Mouse (Mus musculus) intestine, embryonic 14.5 days (tissue): ENCODE data around the gene Spry2. TPM values are rescaled to one million over a fixed set of nuclear protein-coding genes. Genes with fewer than 3 reads are reported as not detected.

Experiments used
- ATAC-seq: fragments of 200-750 bp; cut with Nextera tagmentation; replicated peaks from 2 replicates; pipeline ENCODE4 v1.8.0; 2017; ENCODE audit warnings: low read depth, moderate number of reproducible peaks, moderate TSS enrichment, moderate library complexity; ENCODE audit not compliant: low FRiP score, low TSS enrichment
- DNase-seq: peaks from one replicate; pipeline ENCODE4 v3.0.0-alpha.2; 2018; ENCODE audit warnings: low spot score
- H3K27ac ChIP-seq: fragments of 300-500 bp; sonication (generic); 2 replicates; pipeline ENCODE4 v1.5.1; 2014; ENCODE audit warnings: low read depth, mild to moderate bottlenecking, control low read depth
- H3K27me3 ChIP-seq: fragments of 300-500 bp; sonication (generic); replicated peaks from 2 replicates; pipeline ENCODE4 v1.6.1; 2014; ENCODE audit warnings: low read length, control low read depth; ENCODE audit not compliant: control insufficient read depth, insufficient read depth
- H3K36me3 ChIP-seq: fragments of 300-500 bp; sonication (generic); 2 replicates; pipeline ENCODE4 v1.6.1; 2014; ENCODE audit warnings: low read length, control low read depth; ENCODE audit not compliant: control insufficient read depth, insufficient read depth
- H3K4me1 ChIP-seq: fragments of 300-500 bp; sonication (generic); replicated peaks from 2 replicates; pipeline ENCODE4 v1.6.1; 2014; ENCODE audit warnings: low read length, control low read depth, mixed read lengths; ENCODE audit not compliant: control insufficient read depth, insufficient read depth
- H3K4me2 ChIP-seq: fragments of 300-500 bp; sonication (generic); 2 replicates; pipeline ENCODE4 v1.6.1; 2014; ENCODE audit warnings: low read length
- H3K4me3 ChIP-seq: fragments of 300-500 bp; sonication (generic); 2 replicates; pipeline ENCODE4 v1.5.1; 2014; ENCODE audit warnings: low read depth, low read length, control low read depth, mixed read lengths
- H3K9ac ChIP-seq: fragments of 300-500 bp; sonication (generic); 2 replicates; pipeline ENCODE4 v1.6.1; 2014; ENCODE audit warnings: mild to moderate bottlenecking, low read length
- H3K9me3 ChIP-seq: fragments of 300-500 bp; sonication (generic); 2 replicates; pipeline ENCODE4 v1.6.1; 2016; ENCODE audit warnings: low read length, control low read depth; ENCODE audit not compliant: control insufficient read depth
- WGBS: fragments of 180-500 bp; shearing (Covaris S2); extraction: QIAGEN DNeasy Blood & Tissue Kit; methylation state at CpG from one replicate; pipeline ENCODE4 v1.1.7; 2014; 5-methylcytosine and 5-hydroxymethylcytosine counted together
- polyA plus RNA-seq: library from polyadenylated mRNA; unstranded; fragments of >200 nt; fragmentation: Nextera tagmentation; extraction: Ambion mirVana; gene quantifications from 2 replicates; pipeline ENCODE4 v1.2.1, GENCODE M21; 2014

Gene Spry2
- polyA plus RNA-seq, 1 experiment from 2014 or later = 50.0 TPM

DNA sequence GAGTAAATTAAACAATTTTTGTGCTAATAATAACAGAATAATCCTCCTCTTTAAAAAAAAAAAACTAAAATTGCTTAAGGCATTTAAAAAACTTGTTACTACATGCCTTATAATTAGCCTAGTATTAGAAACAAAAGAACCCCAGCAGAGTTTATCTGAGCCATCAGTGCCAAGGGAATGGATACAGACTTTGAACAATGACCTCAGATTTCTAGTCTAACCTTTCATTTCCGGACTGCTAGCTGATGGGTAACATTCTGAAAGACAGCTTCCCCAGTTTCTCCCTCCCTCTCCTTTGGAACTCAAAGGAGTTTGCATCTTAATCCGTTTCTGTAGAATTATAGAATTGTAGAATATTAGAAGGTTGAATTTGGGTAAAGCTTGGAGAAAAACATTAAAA is 36.7 kb downstream of the Spry2 start:
- H3K4me3 ChIP-seq = no peak overlapping the region
- no peak overlapping the region for H3K4me2 ChIP-seq
- H3K9ac ChIP-seq = no peak overlapping the region
- H3K9me3 ChIP-seq = peaks cover 6% of the 10 kb centered on the region; the same call in 1 of the 2 replicates
- DNase-seq = no peak
- H3K4me1 ChIP-seq = no peaks in the 10 kb centered on the region
- H3K27me3 ChIP-seq = no peaks in the 10 kb centered on the region
- ATAC-seq = no peak
- 41% methylated on average over 2 of the region's 2 CpGs for WGBS
- H3K36me3 ChIP-seq = no peaks in the 10 kb centered on the region
- H3K27ac ChIP-seq = no peak overlapping the region

DNA sequence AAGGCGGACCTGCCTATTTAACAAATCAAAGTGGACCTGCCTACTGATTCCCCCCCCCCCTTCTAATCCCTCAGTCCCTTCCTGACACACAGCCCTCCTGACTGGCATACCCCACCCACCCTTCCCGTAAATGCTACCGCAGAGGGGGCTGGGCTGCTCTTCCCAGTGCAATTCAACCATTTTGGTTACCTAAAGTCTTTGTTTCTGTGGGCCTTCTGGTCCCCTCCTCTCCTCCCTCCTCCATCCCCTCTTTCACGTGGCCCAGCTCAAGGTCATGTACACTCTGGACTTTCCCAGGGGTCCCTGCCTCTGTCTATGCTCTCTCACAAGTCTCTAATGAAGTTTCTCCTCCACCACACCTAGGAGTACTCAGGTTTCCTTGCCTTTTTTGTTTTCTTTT is 37.3 kb downstream of the Spry2 start:
- H3K4me2 ChIP-seq = no peak overlapping the region
- 26% methylated on average over 4 of the region's 4 CpGs for WGBS
- no peaks in the 10 kb centered on the region for H3K4me1 ChIP-seq
- H3K9ac ChIP-seq = no peak overlapping the region
- H3K27ac ChIP-seq = no peak overlapping the region
- DNase-seq (no peak), ATAC-seq (no peak)
- peaks cover 6% of the 10 kb centered on the region; the same call in 1 of the 2 replicates for H3K9me3 ChIP-seq
- H3K27me3 ChIP-seq = no peaks in the 10 kb centered on the region
- H3K4me3 ChIP-seq = no peak overlapping the region
- H3K36me3 ChIP-seq = no peaks in the 10 kb centered on the region

DNA sequence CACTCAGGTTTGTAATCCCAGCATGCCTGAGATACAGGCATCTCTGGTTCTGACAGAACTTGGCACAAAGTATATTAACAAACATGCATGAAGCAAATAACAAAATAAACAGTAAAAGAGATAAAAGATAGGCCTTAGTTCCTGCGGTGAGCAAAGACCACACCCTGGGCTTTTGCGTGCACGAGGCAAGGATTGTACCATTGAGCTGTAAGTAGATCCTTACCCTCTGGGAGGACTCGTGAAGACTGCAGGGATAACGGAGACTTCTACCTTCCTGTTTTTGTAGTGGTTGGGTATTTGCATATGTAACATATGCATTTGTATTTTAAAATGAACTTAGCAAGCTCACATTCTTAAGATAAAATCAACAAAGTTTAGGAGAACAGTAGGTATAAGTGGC is 37.7 kb downstream of the Spry2 start:
- H3K4me1 ChIP-seq = no peaks in the 10 kb centered on the region
- WGBS = 40% methylated on average over 5 of the region's 5 CpGs
- no peak for DNase-seq
- H3K36me3 ChIP-seq = no peaks in the 10 kb centered on the region
- no peak overlapping the region for H3K4me3 ChIP-seq
- no peak overlapping the region for H3K27ac ChIP-seq
- no peak overlapping the region for H3K4me2 ChIP-seq
- peaks cover 6% of the 10 kb centered on the region; the same call in 1 of the 2 replicates for H3K9me3 ChIP-seq
- H3K27me3 ChIP-seq = no peaks in the 10 kb centered on the region
- no peak overlapping the region for H3K9ac ChIP-seq
- no peak for ATAC-seq

DNA sequence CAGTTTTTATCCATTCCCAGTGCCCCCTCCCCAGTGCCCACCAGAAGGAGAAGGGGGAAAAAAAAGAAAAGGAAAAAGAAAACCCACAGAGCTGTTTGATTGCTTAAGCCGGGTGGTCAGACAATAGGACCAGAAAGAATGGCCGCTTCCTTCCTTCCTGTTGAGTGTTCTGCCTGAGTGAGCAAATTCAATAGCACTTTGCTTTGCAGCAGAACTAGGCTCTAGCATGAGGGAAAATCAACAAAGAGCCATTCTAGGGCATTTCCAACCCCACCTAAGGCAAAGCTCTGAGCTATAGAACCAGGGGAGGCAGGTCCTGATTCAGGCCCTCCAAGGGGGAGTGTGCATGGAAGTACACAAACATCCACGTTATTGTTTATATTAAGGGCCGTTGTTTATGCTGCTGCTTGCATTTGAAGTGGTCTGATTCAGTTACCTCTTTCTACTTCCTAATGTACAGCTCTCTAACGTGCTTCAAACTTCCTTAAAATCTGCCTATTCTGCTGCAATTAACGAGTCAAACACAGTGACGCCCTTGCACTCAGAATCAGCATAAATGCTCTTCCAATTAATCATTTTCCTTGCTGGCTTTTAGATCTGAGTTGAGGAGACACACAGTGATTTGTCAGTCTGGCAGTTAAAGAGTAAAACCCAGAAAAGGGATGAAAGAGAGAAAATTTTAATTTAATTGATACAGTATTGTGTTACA is 45.1 kb downstream of the Spry2 start:
- H3K27me3 ChIP-seq = no peaks in the 10 kb centered on the region
- 37% methylated on average over 7 of the region's 7 CpGs for WGBS
- no peak overlapping the region for H3K4me3 ChIP-seq
- ATAC-seq (no peak), DNase-seq (no peak)
- no peaks in the 10 kb centered on the region for H3K9me3 ChIP-seq
- no peaks in the 10 kb centered on the region for H3K4me1 ChIP-seq
- H3K36me3 ChIP-seq = no peaks in the 10 kb centered on the region
- H3K27ac ChIP-seq = no peak overlapping the region
- no peak overlapping the region for H3K9ac ChIP-seq
- H3K4me2 ChIP-seq = no peak overlapping the region

Other genes with a start within 250 kb of the Spry2 start
- not detected in 2 replicates for gene Trim52, start 209.4 kb upstream of the Spry2 start, polyA plus RNA-seq